Mouse (Mus musculus) lung, embryonic 14.5 days (tissue): ENCODE measurements around the gene Arfip2. TPM values are rescaled to one million over a fixed set of nuclear protein-coding genes. Genes with fewer than 3 reads are reported as not detected.
A peak's percentile ranks its signal among the peaks of the same experiment; 100 is the strongest.

Source experiments
- ATAC-seq: fragments of 200-750 bp; cut with Nextera tagmentation; 2 replicates; pipeline ENCODE4 v1.8.0; 2017; ENCODE audit warnings: mild to moderate bottlenecking, moderate TSS enrichment, moderate library complexity; ENCODE audit not compliant: insufficient read depth
- DNase-seq: peaks from one replicate; pipeline ENCODE4 v3.0.0-alpha.2; 2015
- H3K27ac ChIP-seq: fragments of 300-500 bp; sonication (generic); 2 replicates; pipeline ENCODE4 v1.5.1; 2014; ENCODE audit warnings: low read depth, mild to moderate bottlenecking, moderate library complexity
- H3K27me3 ChIP-seq: fragments of 300-500 bp; sonication (generic); 2 replicates; pipeline ENCODE4 v1.6.1; 2014; ENCODE audit warnings: low read length, control low read depth; ENCODE audit not compliant: insufficient read depth
- H3K36me3 ChIP-seq: fragments of 300-500 bp; sonication (generic); 2 replicates; pipeline ENCODE4 v1.6.1; 2014; ENCODE audit warnings: control low read depth; ENCODE audit not compliant: insufficient read depth
- H3K4me1 ChIP-seq: fragments of 300-500 bp; sonication (generic); 2 replicates; pipeline ENCODE4 v1.6.1; 2014; ENCODE audit warnings: antibody characterized with exemption, control low read depth; ENCODE audit not compliant: insufficient read depth
- H3K4me2 ChIP-seq: fragments of 300-500 bp; sonication (generic); 2 replicates; pipeline ENCODE4 v1.6.1; 2014; ENCODE audit warnings: mild to moderate bottlenecking
- H3K4me3 ChIP-seq: fragments of 300-500 bp; sonication (generic); 2 replicates; pipeline ENCODE4 v1.5.1; 2014; ENCODE audit warnings: low read depth, low read length
- H3K9ac ChIP-seq: fragments of 300-500 bp; sonication (generic); 2 replicates; pipeline ENCODE4 v1.6.1; 2014
- H3K9me3 ChIP-seq: fragments of 300-500 bp; sonication (generic); 2 replicates; pipeline ENCODE4 v1.6.1; 2016; ENCODE audit warnings: low read depth, low read length, control low read depth
- CTCF ChIP-seq: IDR thresholded peaks from 2 replicates; pipeline ENCODE4 v1.5.1; 2016; ENCODE audit warnings: antibody characterized with exemption, low read depth
- WGBS: fragments of 180-500 bp; shearing (Covaris S2); extraction: QIAGEN DNeasy Blood & Tissue Kit; methylation state at CpG from one replicate; pipeline ENCODE4 v1.1.7; 2014; 5-methylcytosine and 5-hydroxymethylcytosine counted together
- polyA plus RNA-seq: library from polyadenylated mRNA; unstranded; fragments of >200 nt; fragmentation: Nextera tagmentation; extraction: Ambion mirVana; gene quantifications from 2 replicates; pipeline ENCODE4 v1.2.1, GENCODE M21; 2014

Arfip2 gene
- polyA plus RNA-seq, 1 experiment from 2014 or later, result 84.2 TPM

GRCm38 (mm10) chr7:105628633-105629032 lies 11.6 kb downstream of the Arfip2 start:
- peak; percentile 88 for DNase-seq
- no peaks in the 10 kb centered on the region for H3K9me3 ChIP-seq
- H3K4me1 ChIP-seq, result peaks cover 28% of the 10 kb centered on the region
- WGBS, result 11% methylated on average over 3 of the region's 3 CpGs
- no peak overlapping the region for H3K4me3 ChIP-seq
- TF ChIP-seq CTCF, result no peak
- peak overlapping the region; percentile 20; the same call in 1 of the 2 replicates for H3K4me2 ChIP-seq
- no peak overlapping the region for H3K9ac ChIP-seq
- peak overlapping the region; percentile 65; the same call in 1 of the 2 replicates for H3K27ac ChIP-seq
- ATAC-seq, result peak; percentile 64
- peaks cover 11% of the 10 kb centered on the region for H3K36me3 ChIP-seq
- no peaks in the 10 kb centered on the region for H3K27me3 ChIP-seq

DNA sequence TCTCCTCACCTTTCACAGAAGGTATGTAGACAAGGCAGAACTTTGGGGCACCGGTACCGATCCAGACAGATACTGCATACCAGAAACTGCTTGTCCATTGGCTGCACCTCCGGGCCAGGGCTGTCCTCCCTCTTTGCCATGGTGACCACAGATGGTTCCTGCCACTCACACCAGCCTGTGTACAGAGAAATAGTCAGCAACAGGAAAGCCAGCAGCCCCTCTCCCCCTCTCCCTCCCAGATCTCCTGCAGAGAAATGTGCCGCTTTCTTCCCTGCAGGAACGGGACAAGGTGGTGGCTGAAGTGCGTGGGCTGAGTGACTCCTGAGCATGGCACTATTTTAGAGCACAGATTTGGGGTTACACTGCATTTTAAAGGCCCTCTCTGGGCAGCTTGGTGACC lies 14.8 kb downstream of the Arfip2 start:
- Histone ChIP-seq H3K4me1 (peaks cover 26% of the 10 kb centered on the region), H3K27ac (peak overlapping the region; percentile 26; the same call in 1 of the 2 replicates), H3K4me3 (no peak overlapping the region), H3K36me3 (peaks cover 33% of the 10 kb centered on the region), H3K9me3 (no peaks in the 10 kb centered on the region), H3K9ac (no peak overlapping the region), H3K27me3 (no peaks in the 10 kb centered on the region), H3K4me2 (no peak overlapping the region)
- TF ChIP-seq CTCF, result no peak
- 28% methylated on average over 6 of the region's 6 CpGs for WGBS
- ATAC-seq (peak; percentile 47; the same call in 1 of the 2 replicates), DNase-seq (peak; percentile 63)

DNA sequence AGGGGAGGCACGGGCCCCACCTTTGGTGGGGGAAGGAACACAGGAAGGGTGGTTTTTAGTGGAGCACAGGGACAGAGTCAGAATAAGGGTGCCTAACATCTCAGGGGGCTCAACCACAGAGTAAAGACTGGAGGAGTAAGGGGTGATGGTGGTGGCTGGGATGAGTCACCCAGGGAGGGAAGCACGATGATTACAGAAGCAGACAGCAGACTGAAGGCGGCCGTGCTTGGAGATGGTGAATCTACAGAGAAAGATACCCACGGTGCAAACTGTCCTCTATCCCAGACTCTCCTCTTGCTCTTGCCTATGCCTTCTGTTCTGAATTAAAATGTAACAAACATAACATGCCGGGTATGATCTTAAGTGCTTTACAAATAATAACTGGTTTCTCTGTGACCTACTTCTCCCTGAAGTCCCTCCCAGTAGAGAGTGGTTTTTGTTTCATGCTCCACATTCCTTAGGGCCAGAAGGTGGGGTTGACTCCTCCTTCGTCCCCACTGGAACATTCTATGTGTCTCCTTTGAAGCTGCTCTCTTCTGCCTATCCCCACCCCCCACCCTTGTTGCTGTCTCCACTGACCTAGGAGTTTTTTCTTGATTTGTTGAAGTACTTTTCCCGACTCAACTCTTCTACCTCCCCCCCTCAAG lies 18.4 kb downstream of the Arfip2 start:
- Histone ChIP-seq H3K27ac (peak overlapping the region; percentile 78), H3K4me3 (no peak overlapping the region), H3K9me3 (no peaks in the 10 kb centered on the region), H3K27me3 (no peaks in the 10 kb centered on the region), H3K4me1 (peaks cover 12% of the 10 kb centered on the region), H3K4me2 (peak overlapping the region; percentile 23; the same call in 1 of the 2 replicates), H3K9ac (no peak overlapping the region), H3K36me3 (peaks cover 67% of the 10 kb centered on the region)
- peak; percentile 47 for DNase-seq
- TF ChIP-seq CTCF, result no peak
- 46% methylated on average over 8 of the region's 8 CpGs for WGBS
- peak; percentile 59 for ATAC-seq

- peak; percentile 16; the same call in 1 of the 2 replicates for ATAC-seq
- Histone ChIP-seq H3K9me3 (no peaks in the 10 kb centered on the region), H3K4me2 (no peak overlapping the region), H3K4me1 (peaks cover 12% of the 10 kb centered on the region), H3K27me3 (no peaks in the 10 kb centered on the region), H3K36me3 (peaks cover 71% of the 10 kb centered on the region), H3K9ac (no peak overlapping the region), H3K27ac (peak overlapping the region; percentile 75), H3K4me3 (no peak overlapping the region)
- DNase-seq, result peak; percentile 25
- TF ChIP-seq CTCF, result no peak
- 54% methylated on average over 4 of the region's 4 CpGs for WGBS
Measured at GRCm38 (mm10) chr7:105621053-105621452, 19.2 kb downstream of the Arfip2 start.

GRCm38 (mm10) chr7:105619701-105620100 lies 20.5 kb downstream of the Arfip2 start:
- H3K4me3 ChIP-seq, result no peak overlapping the region
- ATAC-seq, result peak; percentile 33; the same call in 1 of the 2 replicates
- H3K27me3 ChIP-seq, result no peaks in the 10 kb centered on the region
- WGBS, result 58% methylated on average over 3 of the region's 3 CpGs
- no peak for DNase-seq
- H3K9ac ChIP-seq, result no peak overlapping the region
- no peak overlapping the region for H3K4me2 ChIP-seq
- H3K4me1 ChIP-seq, result peaks cover 12% of the 10 kb centered on the region
- H3K36me3 ChIP-seq, result peaks cover 84% of the 10 kb centered on the region
- no peaks in the 10 kb centered on the region for H3K9me3 ChIP-seq
- H3K27ac ChIP-seq, result peak overlapping the region; percentile 72
- 0 out of 2 replicates have a peak, but pooled peaks have one; percentile 12 for TF ChIP-seq CTCF

GRCm38 (mm10) chr7:105617810-105618209 lies 22.4 kb downstream of the Arfip2 start:
- Histone ChIP-seq H3K36me3 (peaks cover 82% of the 10 kb centered on the region), H3K27ac (no peak overlapping the region), H3K9ac (no peak overlapping the region), H3K4me2 (no peak overlapping the region), H3K27me3 (no peaks in the 10 kb centered on the region), H3K4me3 (no peak overlapping the region), H3K4me1 (peaks cover 10% of the 10 kb centered on the region), H3K9me3 (no peaks in the 10 kb centered on the region)
- WGBS, result 94% methylated on average over 22 of the region's 22 CpGs
- DNase-seq, result no peak
- ATAC-seq, result no peak
- no peak for TF ChIP-seq CTCF

- TF ChIP-seq CTCF, result no peak
- no peaks in the 10 kb centered on the region for H3K27me3 ChIP-seq
- no peak overlapping the region for H3K4me3 ChIP-seq
- WGBS, result 68% methylated on average over 6 of the region's 6 CpGs
- H3K9ac ChIP-seq, result no peak overlapping the region
- ATAC-seq (no peak), DNase-seq (no peak)
- 0 out of 2 replicates have a peak, but pooled peaks cover 3% of the 10 kb centered on the region for H3K4me1 ChIP-seq
- H3K9me3 ChIP-seq, result no peaks in the 10 kb centered on the region
- peaks cover 89% of the 10 kb centered on the region for H3K36me3 ChIP-seq
- H3K27ac ChIP-seq, result no peak overlapping the region
- no peak overlapping the region for H3K4me2 ChIP-seq
Measured at GRCm38 (mm10) chr7:105616561-105616960, 23.7 kb downstream of the Arfip2 start.
